Mouse (Mus musculus) testis, postnatal 10 days (tissue): ENCODE data around the gene Igsf8.

Experiments used
- DNase-seq: peaks from one replicate; pipeline ENCODE4 v3.0.0; 2021; ENCODE audit warnings: low spot score

Gene Igsf8

DNA sequence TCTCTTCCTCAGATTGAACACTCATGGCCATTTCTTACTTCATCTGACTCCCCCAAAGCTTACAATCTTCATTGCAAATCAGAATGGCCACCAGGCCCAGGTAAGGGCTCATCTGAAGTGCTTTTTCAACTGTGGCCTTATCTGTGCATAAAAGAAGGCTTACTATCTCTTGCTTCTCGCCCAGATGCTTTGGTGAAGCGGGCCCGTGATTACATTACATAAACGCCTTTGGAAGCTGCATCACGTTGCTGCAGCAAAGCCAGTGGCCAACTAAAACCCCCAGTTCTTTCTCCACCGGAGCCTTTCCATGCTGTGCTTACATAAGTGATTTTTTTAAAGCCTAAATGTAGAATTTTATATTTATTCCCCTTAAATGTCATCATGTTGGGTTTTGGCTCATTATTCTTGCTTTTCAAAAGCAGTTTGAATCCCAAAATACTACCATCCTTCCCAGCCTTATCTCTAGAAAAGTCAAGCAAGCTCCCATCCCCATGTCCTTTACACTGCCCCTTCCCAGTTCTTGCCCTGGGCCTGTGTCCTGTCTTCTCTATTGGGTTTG lies 62.4 kb downstream of the Igsf8 start:
- DNase-seq: no peak

DNA sequence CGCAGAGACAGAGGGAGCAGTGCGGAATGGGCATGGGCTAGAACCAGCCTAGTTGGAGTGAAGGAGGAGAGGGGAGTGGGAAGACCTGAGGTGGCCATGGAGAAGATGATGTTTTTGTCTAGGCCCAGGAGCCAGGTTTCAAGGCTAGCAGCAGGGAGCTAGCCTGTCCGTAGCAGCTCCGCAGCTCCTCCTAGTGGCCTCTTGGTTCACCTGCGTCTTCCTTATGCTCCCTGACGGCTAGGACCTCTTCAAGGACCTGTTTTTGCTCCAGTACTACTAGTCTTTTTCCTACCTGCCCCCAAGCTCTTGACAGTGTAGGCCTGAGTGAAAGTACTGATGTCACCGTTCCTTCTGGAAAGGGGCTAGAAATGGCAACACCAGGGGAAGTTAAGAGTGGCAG lies 63.3 kb downstream of the Igsf8 start:
- DNase-seq: peak; percentile 87

DNA sequence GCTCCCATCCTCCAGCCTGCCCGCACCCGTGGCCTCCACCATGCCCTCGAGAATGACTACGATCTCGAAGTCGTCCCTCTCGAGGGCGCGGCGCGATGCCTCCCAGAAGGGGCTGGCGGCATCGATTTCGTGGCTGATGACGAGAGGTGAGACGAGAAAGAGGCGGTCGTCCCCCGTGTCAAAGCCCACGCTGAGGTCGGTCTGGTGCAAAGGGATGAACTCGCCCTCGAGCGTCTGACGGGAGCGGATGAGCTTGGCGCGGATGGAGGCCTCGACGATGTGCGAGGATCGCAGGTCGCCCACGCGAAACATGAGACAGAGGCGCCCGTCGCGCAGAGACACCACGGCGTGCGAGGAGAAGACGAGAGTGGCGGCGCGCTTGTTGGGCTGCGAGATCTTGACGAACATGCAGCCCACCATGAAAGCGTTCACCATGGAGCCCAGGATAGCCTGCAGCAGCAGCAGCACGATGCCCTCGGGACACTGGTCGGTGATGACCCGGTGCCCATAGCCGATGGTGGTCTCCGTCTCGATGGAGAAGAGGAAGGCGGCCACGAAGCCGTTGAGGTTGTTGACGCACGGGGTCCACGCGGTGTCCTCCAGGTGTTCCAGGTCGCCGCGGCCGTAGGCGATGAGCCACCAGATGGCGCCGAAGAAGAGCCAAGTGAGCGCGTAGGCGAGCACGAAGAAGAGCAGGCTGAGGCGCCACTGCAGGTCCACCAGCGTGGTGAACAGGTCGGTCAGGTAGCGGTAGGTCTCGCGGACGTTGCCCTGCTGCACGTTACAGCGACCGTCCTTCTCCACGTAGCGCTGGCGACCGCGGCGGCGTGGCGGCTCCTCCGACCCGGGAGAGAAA lies 64.5 kb downstream of the Igsf8 start:
- DNase-seq: peak; percentile 81

DNA sequence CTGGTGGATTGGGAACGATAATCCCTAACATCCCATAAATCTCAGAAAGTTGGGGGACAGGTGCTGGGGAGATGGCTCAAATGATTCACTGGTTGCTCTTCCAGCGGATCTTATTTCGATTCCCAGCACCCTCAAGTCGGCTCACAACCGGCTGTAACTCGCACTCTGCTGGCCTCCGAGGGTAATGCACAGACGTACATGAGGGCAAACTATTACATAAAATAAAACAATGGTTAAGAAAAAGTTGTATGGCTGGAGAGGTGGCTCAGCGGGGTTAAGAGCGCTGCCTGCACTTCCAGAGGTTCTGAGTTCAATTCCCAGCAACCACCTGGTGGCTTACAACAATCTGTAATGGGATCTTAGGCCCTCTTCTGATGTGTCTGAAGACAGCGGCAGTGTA lies 65.2 kb downstream of the Igsf8 start:
- DNase-seq: no peak

DNA sequence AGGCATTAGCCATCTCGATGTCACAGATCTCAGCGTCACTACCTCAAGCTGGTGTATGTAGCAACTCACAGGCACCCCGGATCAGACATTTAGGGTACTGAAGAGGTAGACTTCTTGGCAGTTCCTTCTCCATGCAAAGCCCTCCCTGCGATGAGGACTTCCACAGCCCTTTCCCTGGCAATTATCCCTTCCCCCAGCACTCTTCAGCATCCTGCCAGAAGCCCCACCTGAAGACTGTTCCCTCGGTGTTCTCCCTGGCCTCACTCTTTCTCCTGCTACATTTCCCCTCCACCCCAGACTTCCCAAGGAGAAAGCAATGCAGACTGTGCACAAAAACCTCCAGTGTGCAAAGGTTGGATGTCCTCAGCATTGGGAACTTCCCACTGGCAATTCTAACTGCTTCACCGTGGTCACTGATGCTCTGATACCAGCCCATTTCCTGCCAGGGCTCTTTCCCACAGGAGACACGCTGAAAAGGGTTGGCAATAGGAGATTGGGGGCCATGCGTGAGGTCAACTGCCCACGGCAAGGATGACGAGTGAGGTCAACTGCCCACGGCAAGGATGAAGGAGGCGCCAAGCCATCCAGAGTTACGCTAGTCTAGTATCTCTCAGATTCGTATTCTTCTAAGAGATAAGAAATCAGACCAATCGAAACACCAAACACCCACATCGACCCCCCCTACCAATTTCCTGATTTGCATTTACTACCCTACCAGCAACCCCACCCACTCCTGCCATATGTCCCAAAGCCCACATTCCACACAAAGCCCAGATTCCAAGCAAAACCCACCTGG lies 66.0 kb downstream of the Igsf8 start:
- no peak for DNase-seq

DNA sequence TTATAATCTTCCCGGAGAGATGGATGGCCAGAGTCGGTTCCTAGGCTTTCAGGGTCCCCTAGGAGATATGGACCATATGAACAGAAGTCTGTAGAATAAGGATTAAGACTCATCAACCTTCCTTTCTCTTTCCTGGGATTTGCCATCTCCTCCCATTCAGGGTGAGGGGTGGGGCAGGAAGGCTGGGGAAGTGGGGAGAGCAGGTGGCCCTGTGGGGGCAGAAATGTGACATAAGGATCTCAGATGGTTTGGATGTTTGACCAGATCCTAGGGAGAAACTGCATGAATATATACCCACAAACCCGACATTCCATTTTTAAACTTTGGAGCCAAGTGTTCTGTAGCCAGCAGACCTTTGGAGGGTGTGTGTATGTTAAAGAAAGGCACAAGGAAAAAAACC lies 66.6 kb downstream of the Igsf8 start:
- no peak for DNase-seq

DNA sequence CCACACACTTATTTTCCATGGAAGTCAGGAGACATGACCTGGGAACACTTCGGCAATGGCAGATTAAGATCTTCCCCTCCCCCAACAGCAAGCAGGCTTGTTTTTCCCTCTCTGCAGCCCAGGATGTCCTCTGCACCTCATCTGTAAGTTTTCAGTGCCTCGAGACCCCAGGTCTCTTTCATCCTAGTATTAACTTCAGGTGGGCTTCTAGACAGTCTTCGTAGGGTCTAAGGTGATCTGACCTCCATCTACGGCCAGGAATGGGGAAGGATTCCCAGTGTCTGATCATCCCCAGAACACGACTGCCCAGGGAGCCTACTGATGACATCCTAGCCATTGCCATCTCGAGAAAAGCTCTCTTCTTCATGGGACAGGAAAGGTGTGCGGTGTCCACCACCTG lies 67.0 kb downstream of the Igsf8 start:
- DNase-seq: no peak

DNA sequence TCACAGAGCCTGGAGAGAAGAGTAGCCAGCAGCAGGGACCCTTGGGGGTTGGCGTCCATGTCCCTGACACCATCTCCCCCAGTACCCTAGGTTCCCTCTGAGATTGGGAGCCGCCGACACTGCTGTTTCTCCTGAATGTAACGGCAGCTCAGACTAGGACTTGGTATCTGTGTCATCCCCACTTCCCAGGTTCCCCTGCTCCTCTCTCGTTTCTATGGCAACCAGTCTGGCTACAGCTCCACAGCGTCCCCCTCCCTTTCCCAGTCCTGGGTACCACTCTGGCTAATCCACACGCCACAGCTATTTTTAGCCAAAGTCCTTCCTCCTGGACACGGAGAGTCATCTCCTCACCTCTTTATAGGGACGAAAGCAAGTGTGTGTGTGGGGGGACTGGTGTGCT lies 67.7 kb downstream of the Igsf8 start, which contains the start of gene Kcnj9:
Gene Kcnj9 (minus strand): TSS at position 188 of the 400 bp plus-strand sequence.
- DNase-seq: no peak

DNA sequence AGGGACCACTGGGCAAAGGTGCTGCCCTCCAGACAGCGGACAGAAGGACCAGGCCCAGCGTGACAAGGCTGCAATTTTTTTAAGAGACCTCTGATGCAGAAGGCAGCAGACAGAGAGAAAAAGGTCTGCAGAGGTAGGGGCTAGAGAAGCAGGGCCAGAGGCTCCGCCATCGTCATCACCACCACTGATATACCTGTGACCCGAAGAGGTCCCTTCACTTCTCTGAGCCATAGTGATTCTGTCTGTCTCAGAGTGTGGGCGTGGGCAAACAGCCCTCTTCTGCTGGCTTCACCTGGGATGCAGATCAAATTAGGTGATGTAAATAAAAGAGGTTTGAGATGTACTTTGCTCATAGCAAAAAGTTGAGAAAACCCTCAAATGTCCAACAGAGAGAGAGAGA lies 68.2 kb downstream of the Igsf8 start:
- no peak for DNase-seq

DNA sequence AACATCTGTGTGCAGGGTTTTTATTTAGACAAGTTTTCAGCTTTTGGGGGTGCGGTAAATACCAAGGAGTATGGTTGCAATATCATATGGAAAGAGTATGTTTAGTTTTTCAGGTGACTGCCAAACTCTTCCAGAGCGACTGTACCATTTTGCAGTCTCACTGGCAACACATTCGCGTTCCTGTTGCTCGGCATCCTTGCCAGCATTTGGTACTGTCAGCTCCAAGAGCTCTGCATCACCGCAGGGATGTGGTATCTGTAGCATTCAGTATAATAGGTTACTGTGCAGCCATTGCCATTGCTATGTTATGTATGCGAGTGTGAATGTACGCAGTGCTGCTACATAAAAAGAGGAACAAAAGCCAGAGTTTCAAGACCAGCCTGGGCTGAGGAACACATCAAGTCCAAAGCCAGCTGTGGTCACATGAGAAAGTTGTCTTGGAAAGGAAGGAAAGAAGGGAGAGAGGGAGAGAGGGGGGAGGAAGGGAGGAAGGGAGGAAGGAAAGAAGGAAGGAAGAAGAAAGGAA lies 70.0 kb downstream of the Igsf8 start:
- no peak for DNase-seq

DNA sequence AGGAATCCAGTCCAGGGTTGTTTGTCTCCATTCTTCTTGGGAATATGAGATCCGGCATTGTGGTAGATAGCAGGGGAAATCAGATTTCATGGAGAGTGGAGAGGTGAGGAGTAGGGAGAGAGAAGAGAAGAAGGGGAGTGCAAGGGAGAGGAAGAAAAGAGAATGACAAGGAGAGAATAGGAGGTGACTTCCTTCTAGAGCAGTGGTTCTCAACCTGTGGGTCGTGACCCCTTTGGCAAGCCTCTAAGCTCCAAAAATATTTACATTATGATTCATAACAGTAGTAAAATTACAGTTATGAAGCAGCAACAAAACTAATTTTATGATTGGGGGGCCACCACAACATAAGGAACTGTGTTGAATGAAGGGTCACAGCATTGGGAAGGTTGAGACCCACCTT lies 71.5 kb downstream of the Igsf8 start:
- DNase-seq: no peak

DNA sequence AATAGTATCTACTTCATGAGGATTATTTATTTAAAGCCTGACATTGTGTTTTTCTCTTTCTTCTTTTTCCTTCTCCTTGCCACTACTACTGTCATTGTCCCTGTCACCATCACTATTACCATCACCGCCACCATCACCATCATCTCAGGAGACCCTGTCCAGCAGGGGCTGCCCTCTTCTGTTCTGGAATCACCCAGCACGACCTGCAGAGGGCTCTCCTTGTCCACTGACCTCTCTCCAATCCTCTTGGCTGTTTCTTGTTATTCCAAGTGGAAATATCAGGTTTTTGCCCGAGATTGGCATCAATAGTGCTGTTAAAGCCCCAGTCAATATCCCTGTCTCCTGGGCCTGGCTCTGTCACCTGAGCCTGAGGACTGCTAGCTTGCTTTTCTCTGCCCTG lies 72.1 kb downstream of the Igsf8 start:
- DNase-seq: no peak

DNA sequence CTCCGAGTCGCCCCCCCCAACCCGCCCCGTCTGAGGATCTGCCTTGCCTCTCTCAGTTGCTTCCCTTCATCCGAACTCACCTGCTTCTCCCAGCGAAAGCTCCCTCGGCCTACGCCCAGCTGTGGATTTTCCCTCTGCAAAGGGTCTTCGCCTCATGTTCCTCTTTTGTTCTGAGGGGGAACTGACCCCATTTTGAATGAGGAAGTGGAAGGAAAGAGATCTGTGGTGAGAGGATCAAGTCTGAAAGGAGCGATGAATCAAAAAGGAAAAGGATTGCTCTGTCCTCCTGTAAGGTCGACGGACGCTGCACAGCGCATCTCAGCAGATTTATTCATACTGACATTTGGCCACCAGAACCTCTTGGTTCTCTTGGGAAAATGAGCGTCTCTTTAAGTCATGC lies 74.4 kb downstream of the Igsf8 start:
- DNase-seq: no peak

DNA sequence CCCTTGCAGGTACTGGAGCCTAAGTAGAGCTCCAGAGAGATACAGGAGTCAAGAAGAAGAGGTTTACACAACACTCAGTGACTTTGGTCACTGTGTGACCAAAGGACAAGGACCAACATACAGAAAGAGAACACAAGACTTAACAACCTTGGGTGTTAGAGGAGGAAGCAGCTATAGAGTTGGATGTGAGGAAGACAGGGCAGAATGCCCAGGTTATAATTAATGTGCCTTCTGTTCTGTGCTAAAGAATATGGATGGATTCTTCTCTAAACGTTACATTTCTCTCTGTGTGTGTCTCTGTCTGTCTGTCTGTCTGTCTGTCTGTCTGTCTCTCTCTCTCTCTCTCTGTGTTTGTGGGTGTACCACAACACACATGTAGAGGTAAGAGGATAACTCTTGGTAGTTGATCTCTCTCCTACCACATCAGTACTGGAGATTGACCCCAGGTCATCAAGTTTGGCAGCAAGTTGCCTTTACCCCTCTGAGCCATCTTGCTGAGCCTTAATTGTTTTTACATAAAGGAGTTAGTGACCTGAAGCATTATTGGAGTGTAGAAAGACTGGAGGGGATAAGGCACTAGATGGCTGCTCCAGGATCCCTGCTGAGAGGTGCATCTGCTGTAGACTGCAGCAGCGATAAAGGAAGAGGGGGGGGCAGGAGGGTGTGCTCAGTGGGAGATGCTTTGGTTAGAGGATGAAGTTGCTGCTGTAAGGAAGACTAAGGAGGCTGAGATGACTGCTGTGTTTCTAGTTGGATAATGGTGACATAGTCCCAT lies 76.2 kb downstream of the Igsf8 start:
- no peak for DNase-seq

DNA sequence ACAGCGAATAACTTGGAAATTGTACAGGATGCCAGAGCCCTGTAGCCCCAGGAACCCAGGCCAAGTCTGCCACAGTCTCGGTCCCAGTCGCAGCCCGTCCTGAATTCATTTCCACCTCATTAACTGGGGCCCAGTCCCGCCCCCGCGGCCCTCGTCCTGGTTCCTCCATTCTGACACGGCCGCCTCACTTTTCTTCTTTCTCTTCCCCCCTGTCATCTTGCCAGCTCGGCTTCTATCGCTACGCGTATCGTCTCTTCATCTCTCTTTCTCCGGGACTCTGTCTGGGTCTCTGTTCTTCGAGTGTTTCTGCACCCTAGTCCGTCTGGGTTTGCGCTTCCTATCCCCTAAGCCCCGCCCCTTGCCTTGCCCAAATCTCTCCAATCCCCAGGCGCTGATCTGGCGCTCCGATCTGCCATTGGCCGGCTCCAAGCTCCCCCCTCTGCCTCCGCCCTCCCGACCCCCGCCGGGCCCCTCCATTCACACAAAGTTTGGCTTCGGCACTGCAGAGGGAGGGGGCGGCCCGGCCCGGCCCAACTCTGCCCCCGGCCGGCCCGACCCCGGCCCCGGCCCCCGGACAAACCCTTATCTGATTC lies 79.4 kb downstream of the Igsf8 start, which contains the start of gene Kcnj10:
Gene Kcnj10 (plus strand): TSS at position 482 of the 593 bp plus-strand sequence.
- peak; percentile 85 for DNase-seq

DNA sequence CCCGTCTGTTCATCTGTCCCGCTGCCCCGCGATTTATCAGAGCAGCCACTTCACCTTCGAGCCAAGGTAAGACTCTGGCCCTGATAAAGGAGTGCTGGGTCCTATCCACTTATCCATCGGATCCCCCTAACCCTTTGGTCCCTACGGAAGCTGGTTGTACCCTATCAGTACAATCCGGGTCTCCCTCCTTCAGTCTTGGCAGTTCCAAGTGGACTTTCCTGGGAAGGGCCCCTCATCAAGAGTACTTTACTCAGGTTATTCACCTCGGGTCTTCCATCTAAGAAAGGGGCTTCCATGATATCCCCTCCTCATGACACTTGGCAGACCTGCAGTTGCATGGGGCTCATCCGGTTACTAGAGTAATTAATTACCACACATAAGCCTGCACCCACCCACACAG lies 79.9 kb downstream of the Igsf8 start:
- no peak for DNase-seq

DNA sequence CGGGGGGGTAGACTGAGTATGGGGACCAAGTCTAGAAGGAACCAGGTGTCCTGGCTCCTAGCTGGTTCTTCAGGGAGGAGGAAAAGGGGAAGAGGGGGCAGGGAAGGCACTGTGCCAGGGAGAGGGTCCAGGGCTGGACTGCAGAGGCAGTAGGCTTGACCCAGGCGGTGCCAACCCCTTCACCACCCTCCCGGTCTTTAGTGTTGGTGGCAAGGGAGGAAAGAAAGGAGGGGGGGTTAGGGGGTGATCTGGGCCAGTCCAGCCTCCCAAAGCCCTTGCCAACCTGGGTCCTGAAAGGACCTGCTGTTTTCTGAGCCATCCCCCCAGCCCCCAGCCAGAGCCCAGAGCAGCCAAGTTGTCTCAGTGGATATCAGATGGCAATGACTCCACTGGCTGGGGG lies 81.3 kb downstream of the Igsf8 start:
- DNase-seq: no peak

DNA sequence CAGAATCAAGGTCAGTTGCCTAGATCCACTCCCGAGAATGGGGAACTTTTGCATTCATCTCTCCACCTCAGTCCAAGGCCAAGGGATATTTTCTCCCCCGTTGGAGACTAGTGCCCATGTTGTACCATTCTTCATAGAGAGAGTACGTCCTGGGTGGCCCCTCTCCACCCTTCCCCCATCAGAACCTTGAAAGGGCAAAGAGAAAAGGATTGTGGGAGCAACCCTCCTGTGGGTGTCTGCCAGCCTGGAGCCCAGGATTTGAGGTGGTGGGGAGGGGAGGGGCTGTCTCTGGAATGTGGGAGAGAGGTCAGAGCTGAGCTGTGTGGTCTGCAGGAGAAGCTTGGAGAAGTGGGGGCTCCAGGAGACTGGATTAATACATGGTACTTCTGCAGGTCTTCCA lies 82.5 kb downstream of the Igsf8 start:
- no peak for DNase-seq

DNA sequence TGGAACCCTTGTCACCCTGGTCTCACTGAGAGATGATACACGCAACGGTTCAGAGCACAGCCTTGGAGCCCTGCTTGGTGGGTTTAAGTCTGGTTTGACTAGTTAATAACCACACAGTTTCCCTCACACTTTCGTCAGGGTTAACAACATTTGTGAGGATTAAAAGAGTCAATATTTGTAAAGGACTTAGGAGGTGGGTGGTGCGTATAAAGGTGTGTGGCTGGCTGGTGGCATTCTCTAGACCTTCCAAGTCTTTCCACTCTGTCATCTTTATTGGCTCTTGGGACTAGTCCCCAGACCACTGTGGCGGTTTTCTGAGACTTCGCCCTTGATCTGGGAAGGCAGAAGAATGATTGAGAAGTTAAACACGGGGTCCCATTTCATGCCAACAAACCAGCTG lies 83.4 kb downstream of the Igsf8 start:
- DNase-seq: no peak

DNA sequence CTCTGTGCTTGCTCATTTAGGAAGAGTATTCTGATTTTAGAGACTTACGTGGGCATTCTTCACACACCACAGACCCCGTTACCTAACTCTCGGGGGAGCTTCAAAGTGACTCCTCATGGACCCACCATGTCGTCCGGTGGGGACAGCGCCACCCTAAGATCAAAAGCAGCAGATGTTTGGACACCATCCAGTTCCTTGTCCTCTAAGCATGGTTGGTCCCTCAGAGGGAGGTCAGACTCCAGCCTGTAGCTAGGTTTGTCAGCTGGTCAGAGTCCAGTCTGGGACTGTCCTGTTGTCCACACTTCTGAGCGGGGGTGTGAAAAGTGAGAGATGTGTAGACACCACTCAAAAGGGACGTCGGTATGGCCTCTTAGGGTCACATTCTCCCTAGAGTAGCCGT lies 85.3 kb downstream of the Igsf8 start:
- no peak for DNase-seq

DNA sequence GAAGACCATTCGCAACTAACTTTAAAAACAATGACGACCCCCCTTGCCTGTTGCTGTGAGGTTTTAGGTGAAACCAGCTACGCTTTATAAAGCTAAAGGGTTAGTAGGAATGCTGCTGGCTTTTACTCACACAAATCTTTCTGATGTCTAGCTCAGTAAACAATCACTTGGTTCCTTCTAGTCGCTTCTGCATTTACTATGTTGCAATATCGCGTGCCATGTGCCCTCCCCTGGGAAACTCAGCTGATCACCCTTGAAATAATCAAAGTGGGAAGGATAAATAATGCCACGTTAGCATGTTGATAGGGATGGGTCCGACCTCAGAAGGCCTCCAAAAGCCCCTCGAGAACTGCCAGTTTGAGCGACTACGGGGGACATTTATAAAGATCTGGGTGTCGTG lies 85.9 kb downstream of the Igsf8 start:
- no peak for DNase-seq

DNA sequence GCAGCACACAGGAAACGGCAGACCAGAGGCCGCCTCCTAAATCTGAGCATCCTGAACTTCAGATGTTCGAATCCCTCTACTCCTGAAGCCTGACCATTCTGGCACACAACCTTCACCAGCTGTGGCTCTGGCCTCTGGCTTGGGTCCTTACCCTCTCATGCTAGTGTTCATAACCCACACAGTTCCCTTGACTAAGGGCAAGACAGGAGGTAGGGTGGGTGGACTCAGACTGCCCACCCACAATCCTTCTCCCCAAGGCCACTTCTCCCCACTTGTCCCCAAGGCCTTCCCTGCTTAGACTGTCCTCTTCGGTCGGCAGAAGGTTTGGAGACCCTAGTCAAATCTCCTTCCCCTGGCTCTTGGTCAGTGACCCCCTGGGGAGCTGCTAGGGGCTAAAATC lies 88.1 kb downstream of the Igsf8 start:
- no peak for DNase-seq
